Mouse (Mus musculus) G1E (cell line): ENCODE measurements at regions not wholly inside any gene's neighbourhood (a gene's known extent, or its start where the extent isn't known, plus 50 kb on each side); places are given as distances from the start of the nearest gene placed in this dataset.

ENCODE experiments used
- CTCF ChIP-seq: IDR thresholded peaks from 2 replicates; pipeline ENCODE4 v1.5.1; 2012; ENCODE audit warnings: low read depth, low read length, inconsistent platforms, mixed read lengths
- POLR2AphosphoS5 ChIP-seq: IDR thresholded peaks from 2 replicates; pipeline ENCODE4 v1.6.1; 2012; ENCODE audit warnings: low read depth, low read length, inconsistent platforms; ENCODE audit not compliant: insufficient replicate concordance

GRCm38 (mm10) chr19:15790620-15791263 lies 156.4 kb downstream of the Psat1 start:
- TF ChIP-seq CTCF (no peak), POLR2AphosphoS5 (no peak)
